8 mouse cellular contexts compared by ENCODE assay signal in the genomic region with DNA sequence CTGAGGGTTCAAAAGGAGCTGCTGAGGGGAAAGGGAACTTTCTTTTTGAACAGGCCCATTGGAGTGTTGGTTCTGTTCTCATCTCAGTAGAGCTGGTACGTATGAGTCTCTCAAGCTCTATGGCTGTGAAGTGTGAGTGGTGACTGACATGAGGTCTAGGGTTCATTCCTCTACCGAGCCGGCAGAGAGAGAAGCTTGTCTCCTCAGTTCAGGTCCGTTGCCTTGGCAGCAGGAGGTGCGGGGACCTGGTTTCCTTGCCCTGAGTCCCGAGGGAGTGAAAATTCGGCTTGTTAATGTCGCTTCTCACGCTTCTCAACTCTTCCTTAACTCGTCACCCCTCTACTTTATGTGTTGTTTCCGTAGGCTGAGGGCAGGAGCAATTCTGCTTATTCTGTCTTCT. TPM values are rescaled to one million over a fixed set of nuclear protein-coding genes. Genes with fewer than 3 reads are reported as not detected.
DNase-seq lines count a peak whose midpoint lies in the region; ATAC-seq and TF ChIP-seq lines count a peak whose summit lies in the region.

No protein-coding gene starts in this region.

- H3K4me1 ChIP-seq in forebrain, embryonic 14.5 days (ENCODE audit: control insufficient read depth, insufficient read depth, low read length), result peaks cover 7% of the 10 kb centered on the region
- peaks cover 10% of the 10 kb centered on the region for H3K4me1 ChIP-seq in liver, adult 2 months (ENCODE audit: control insufficient read depth, insufficient read depth, low read length)

- TF ChIP-seq POLR2A in liver, adult 2 months (IDR thresholded peaks at IDR 0.05; ENCODE audit: extremely low read depth, insufficient read depth, low read length), result no peak

- H3K79me2 ChIP-seq in liver, adult 2 months (ENCODE audit: control insufficient read depth, insufficient read depth, low read length), result peaks cover 10% of the 10 kb centered on the region; the same call in 1 of the 2 replicates

- WGBS in forebrain, embryonic 14.5 days, result 2% methylated on average over 11 of the region's 11 CpGs
- WGBS in liver, adult 2 months, result under 1% methylated on average over 11 of the region's 11 CpGs

- peak overlapping the region; percentile 75 for H3K4me3 ChIP-seq in forebrain, embryonic 14.5 days (ENCODE audit: low read depth, low read length)
- peak overlapping the region; percentile 60 for H3K4me3 ChIP-seq in liver, adult 2 months (ENCODE audit: insufficient read depth, low read depth, low read length)

- peak; percentile 23 to 28 for DNase-seq in cerebellum, postnatal 10 days
- DNase-seq in cerebellum, postnatal 4 days (ENCODE audit: low spot score in 2 of 2), result no peak
- DNase-seq in right cerebral cortex, adult 18-20 months, result peak; percentile 5
- DNase-seq in right cerebral cortex, postnatal 36 days (ENCODE audit: low spot score in 2 of 2), result no peak
- DNase-seq in forebrain, embryonic 14.5 days (ENCODE audit: low spot score), result no peak
- DNase-seq in liver, adult 2 months (ENCODE audit: extremely low read depth, low read depth, low spot score), result peak; percentile 53
- DNase-seq in skeletal muscle tissue, adult 2 months (ENCODE audit: low read depth, low spot score), result peak; percentile 9
- DNase-seq in adipocyte (ENCODE audit: low spot score), result no peak

- H3K27ac ChIP-seq in forebrain, embryonic 14.5 days (ENCODE audit: low read depth, low read length), result peak overlapping the region; percentile 58; the same call in 1 of the 2 replicates
- H3K27ac ChIP-seq in liver, adult 2 months (replicated peaks; ENCODE audit: insufficient read depth, low read depth, low read length), result peak overlapping the region; percentile 75

- no peaks in the 10 kb centered on the region for H3K27me3 ChIP-seq in forebrain, embryonic 14.5 days (replicated peaks; ENCODE audit: control insufficient read depth, insufficient read depth, low read length)
- H3K27me3 ChIP-seq in liver, adult 2 months (ENCODE audit: control insufficient read depth, insufficient read depth, low read length), result no peaks in the 10 kb centered on the region

- no peak for ATAC-seq in forebrain, embryonic 14.5 days

- peak overlapping the region; percentile 73 for H3K9ac ChIP-seq in forebrain, embryonic 14.5 days (ENCODE audit: low read length)
- H3K9ac ChIP-seq in liver, adult 2 months (ENCODE audit: low read depth, low read length), result peak overlapping the region; percentile 49

- peak overlapping the region; percentile 82 for H3K4me2 ChIP-seq in forebrain, embryonic 14.5 days (ENCODE audit: low read length)

- peaks cover 2% of the 10 kb centered on the region for H3K36me3 ChIP-seq in forebrain, embryonic 14.5 days (ENCODE audit: control insufficient read depth, insufficient read depth, low read length)
- H3K36me3 ChIP-seq in liver, adult 2 months (ENCODE audit: control insufficient read depth, insufficient read depth, low read length), result peaks cover 1% of the 10 kb centered on the region; the same call in 1 of the 2 replicates

- H3K9me3 ChIP-seq in forebrain, embryonic 14.5 days (replicated peaks; ENCODE audit: control insufficient read depth, low read length), result no peaks in the 10 kb centered on the region

- TF ChIP-seq CTCF in liver, adult 2 months (IDR thresholded peaks at IDR 0.05; ENCODE audit: low read depth, low read length), result no peak

RNA-seq across cellular contexts. Expression of a gene that starts 0.6 kb away (rescaled TPM):
- polyA plus RNA-seq in forebrain, embryonic 14.5 days (2014; fragmentation: Nextera tagmentation; extraction: Ambion mirVana), result 41.2 and 46.1 TPM in 2 replicates
- total RNA-seq in liver, adult 2 months (2014; rRNA removed), result 6.7 and 8.7 TPM in 2 replicates
- polyA plus RNA-seq in liver, adult 2 months (2012; rRNA removed), result 5.9 and 6.2 TPM in 2 replicates

RNA-seq across cellular contexts. Expression of a gene that starts 1.0 kb away (rescaled TPM):
- 35.2 and 37.7 TPM in 2 replicates for polyA plus RNA-seq in forebrain, embryonic 14.5 days (2014; fragmentation: Nextera tagmentation; extraction: Ambion mirVana)
- 370 and 371 TPM in 2 replicates for total RNA-seq in liver, adult 2 months (2014; rRNA removed)
- polyA plus RNA-seq in liver, adult 2 months (2012; rRNA removed), result 104 and 121 TPM in 2 replicates

RNA-seq across cellular contexts. Expression of a gene that starts 34.8 kb away (rescaled TPM):
- 27.6 and 30.4 TPM in 2 replicates for polyA plus RNA-seq in forebrain, embryonic 14.5 days (2014; fragmentation: Nextera tagmentation; extraction: Ambion mirVana)
- 5.0 and 5.9 TPM in 2 replicates for total RNA-seq in liver, adult 2 months (2014; rRNA removed)
- polyA plus RNA-seq in liver, adult 2 months (2012; rRNA removed), result 2.8 TPM in 2 replicates

RNA-seq across cellular contexts. Expression of a gene that starts 42.9 kb away (rescaled TPM):
- 0.94 and 3.3 TPM in 2 replicates for polyA plus RNA-seq in forebrain, embryonic 14.5 days (2014; fragmentation: Nextera tagmentation; extraction: Ambion mirVana)
- 0.18 and 0.27 TPM in 2 replicates for total RNA-seq in liver, adult 2 months (2014; rRNA removed)
- not detected in 2 replicates for polyA plus RNA-seq in liver, adult 2 months (2012; rRNA removed)

RNA-seq across cellular contexts. Expression of a gene that starts 43.0 kb away (rescaled TPM):
- polyA plus RNA-seq in forebrain, embryonic 14.5 days (2014; fragmentation: Nextera tagmentation; extraction: Ambion mirVana), result 8.0 and 8.5 TPM in 2 replicates
- 157 and 161 TPM in 2 replicates for total RNA-seq in liver, adult 2 months (2014; rRNA removed)
- 52.6 and 62.7 TPM in 2 replicates for polyA plus RNA-seq in liver, adult 2 months (2012; rRNA removed)

Comparison
In these comparisons a context has a peak if more than half of its experiments do, and no peak if none do; other contexts are left out.
1. DNase-seq: peak in cerebellum, postnatal 10 days (2 of 2), right cerebral cortex, adult 18-20 months (single experiment), liver, adult 2 months (single experiment) and skeletal muscle tissue, adult 2 months (single experiment); none in cerebellum, postnatal 4 days (0 of 2), right cerebral cortex, postnatal 36 days (0 of 2), forebrain, embryonic 14.5 days (single experiment) and adipocyte (single experiment).